Mouse (Mus musculus): ENCODE data around the gene Snai1. TPM values are rescaled to one million over a fixed set of nuclear protein-coding genes. Genes with fewer than 3 reads are reported as not detected.
A peak's percentile ranks its signal among the peaks of the same experiment; 100 is the strongest.

Gene Snai1
- 6.3 and 8.6 TPM in 2 replicates for polyA plus RNA-seq (2015; fragmentation: Nextera tagmentation; extraction: Ambion mirVana)

DNA sequence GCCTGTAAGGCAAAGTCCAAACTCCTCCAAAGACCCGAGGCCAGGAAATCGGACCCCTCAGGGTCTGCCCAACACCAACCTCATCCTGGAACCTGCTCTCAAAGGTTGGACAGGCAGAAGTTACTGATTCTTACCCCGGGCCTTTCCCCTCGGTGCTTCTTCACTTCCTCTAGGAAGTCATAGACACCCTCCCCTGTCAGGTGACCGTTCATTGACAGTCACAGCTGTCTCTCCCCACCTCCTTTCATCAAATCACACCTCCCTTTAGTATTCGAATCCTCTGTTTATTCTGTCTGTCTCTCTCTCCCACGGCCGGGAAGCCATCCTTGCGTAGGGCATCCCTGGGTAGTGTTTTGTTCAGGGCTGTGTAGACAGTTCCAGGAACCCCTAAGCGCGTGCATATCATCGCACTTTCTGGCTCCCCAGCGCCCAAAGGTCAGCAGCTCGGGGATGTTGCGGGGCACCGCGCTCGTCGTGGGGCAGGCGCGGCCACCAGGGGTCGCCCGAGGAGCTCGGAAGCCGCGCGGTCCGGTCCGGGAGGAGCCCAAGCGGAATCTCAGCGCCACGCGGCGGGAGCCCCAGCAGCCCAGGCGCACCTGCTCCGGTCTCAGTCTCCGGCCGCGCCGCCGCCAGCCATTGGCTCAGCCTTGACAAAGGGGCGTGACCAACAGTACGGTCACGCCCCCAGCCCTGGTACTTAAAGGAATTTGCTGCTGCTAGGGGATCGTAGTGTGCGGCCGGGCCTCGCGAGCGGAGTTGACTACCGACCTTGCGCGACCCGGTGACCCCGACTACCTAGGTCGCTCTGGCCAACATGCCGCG, at the start of gene Snai1:
Gene Snai1 (plus strand): TSS at position 720 of the 822 bp plus-strand sequence.
- peak; percentile 93 for ATAC-seq (ENCODE audit: low FRiP score)
- peak within 1 kb of the TSS; percentile 83 for H3K4me2 ChIP-seq
- WGBS, result under 1% methylated on average over 58 of the region's 58 CpGs
- H3K9me3 ChIP-seq (replicated peaks), result no peaks in the 10 kb centered on the region
- H3K27ac ChIP-seq (replicated peaks), result no peak within 1 kb of the TSS
- H3K4me1 ChIP-seq, result peaks cover 30% of the 10 kb centered on the region
- H3K4me3 ChIP-seq (replicated peaks), result peak within 1 kb of the TSS; percentile 46
- H3K27me3 ChIP-seq (replicated peaks), result peaks cover 40% of the 10 kb centered on the region
- no peaks in the 10 kb centered on the region for H3K36me3 ChIP-seq
- peak within 1 kb of the TSS; percentile 57 for H3K9ac ChIP-seq (replicated peaks)

GRCm38 (mm10) chr2:167490813-167491525, 47.0 kb upstream of the Snai1 start:
- WGBS, result 80% methylated on average over 4 of the region's 4 CpGs
- ATAC-seq (ENCODE audit: low FRiP score), result 0 out of 2 replicates have a peak, but pooled peaks have one; percentile 2

DNA sequence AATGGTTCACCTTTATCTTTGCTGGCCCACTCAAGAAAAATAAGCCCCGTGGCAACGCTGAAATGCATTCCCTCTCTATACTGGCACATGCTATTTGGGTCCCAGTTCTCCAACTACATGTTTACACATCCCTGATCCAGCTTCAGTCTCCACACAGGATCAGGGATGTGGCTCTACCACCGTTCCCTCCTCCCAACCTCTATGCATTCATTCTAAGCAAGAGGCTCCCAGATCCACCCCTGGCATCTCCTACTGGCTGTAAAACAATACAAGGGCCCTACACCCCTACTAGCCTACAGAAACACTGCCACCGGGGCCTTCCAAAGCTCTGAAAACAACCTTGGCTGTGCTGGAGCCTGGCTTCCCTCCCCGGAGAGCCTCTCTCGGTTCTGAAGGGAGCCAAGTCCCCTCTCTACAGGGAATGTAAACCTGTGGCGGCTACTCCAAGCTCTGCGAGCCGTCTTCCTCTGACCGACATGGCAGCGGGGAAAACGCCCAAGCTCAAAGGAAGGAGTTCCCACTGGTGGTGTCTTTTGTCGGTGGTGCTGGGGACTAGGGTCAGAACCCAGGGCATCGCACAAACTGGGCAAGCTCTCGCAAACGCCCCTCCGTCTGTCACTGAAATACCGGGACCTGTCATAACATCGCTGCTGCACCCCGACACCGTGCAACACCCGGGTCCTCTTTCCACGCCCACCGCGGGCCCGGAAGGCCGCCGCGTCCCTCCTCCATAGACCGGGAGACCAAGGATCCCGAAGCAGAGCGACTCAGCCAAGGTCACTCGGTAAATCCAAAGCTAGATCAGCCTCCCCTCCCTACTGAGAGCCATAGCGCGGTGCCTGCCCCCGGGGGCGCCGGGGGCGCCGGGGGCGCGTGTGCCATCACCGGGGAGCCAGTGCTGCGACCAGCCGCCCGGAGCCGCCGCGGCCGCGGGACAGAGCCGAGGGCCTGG, 46.0 kb upstream of the Snai1 start, which contains the start of gene Rnf114:
Gene Rnf114 (plus strand): TSS at position 889 of the 952 bp plus-strand sequence.
- peak within 1 kb of the TSS; percentile 96 for H3K4me2 ChIP-seq
- peak within 1 kb of the TSS; percentile 100 for H3K4me3 ChIP-seq (replicated peaks)
- ATAC-seq (ENCODE audit: low FRiP score), result no peak
- H3K27me3 ChIP-seq (replicated peaks), result no peaks in the 10 kb centered on the region
- 3% methylated on average over 52 of the region's 52 CpGs for WGBS
- H3K27ac ChIP-seq (replicated peaks), result peak within 1 kb of the TSS; percentile 99
- peak within 1 kb of the TSS; percentile 98 for H3K9ac ChIP-seq (replicated peaks)
- peaks cover 52% of the 10 kb centered on the region for H3K4me1 ChIP-seq
- no peaks in the 10 kb centered on the region for H3K9me3 ChIP-seq (replicated peaks)
- peaks cover 8% of the 10 kb centered on the region for H3K36me3 ChIP-seq

More at GRCm38 (mm10) chr2:167490813-167491525, 47.0 kb upstream of the Snai1 start:
- Histone ChIP-seq H3K27me3 (replicated peaks) (no peaks in the 10 kb centered on the region), H3K9ac (replicated peaks) (peak overlapping the region; percentile 98), H3K36me3 (peaks cover 8% of the 10 kb centered on the region), H3K27ac (replicated peaks) (peak overlapping the region; percentile 99), H3K9me3 (replicated peaks) (no peaks in the 10 kb centered on the region), H3K4me1 (peaks cover 62% of the 10 kb centered on the region), H3K4me3 (replicated peaks) (peak overlapping the region; percentile 100), H3K4me2 (peak overlapping the region; percentile 96)

- Histone ChIP-seq H3K9ac (replicated peaks) (peak within 1 kb of the TSS; percentile 98), H3K4me1 (peaks cover 44% of the 10 kb centered on the region), H3K27me3 (replicated peaks) (no peaks in the 10 kb centered on the region), H3K36me3 (peaks cover 3% of the 10 kb centered on the region; the same call in 1 of the 2 replicates), H3K4me3 (replicated peaks) (peak within 1 kb of the TSS; percentile 100), H3K9me3 (replicated peaks) (no peaks in the 10 kb centered on the region), H3K27ac (replicated peaks) (peak within 1 kb of the TSS; percentile 99), H3K4me2 (peak within 1 kb of the TSS; percentile 96)
- peak; percentile 85 for ATAC-seq (ENCODE audit: low FRiP score)
- WGBS, result 3% methylated on average over 63 of the region's 63 CpGs
Observed at GRCm38 (mm10) chr2:167492713-167493636, 45.0 kb upstream of the Snai1 start, which contains the start of gene Spata2. Gene Spata2 (minus strand): TSS chr2:167492887.

DNA sequence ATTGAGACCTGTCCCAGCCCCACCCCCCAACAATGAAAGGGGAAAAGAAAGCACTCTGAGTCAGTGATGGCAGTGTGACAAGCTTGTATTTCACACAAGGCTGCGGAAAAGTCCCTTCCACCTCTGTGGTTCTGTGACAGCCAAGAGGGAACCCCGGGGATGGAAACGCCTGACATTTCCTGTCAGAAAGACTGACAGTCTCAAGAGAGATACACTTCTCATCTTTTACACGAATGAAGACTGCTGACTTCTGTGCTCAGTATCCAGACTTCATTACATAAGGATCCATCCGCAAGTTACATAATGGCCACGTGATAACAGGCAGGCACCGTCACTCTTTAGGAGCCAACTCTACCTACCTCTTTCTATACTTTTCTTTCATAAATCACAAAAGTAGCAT, 41.6 kb upstream of the Snai1 start:
- 88% methylated on average over 7 of the region's 7 CpGs for WGBS
- H3K9me3 ChIP-seq (replicated peaks), result no peaks in the 10 kb centered on the region
- no peak for ATAC-seq (ENCODE audit: low FRiP score)

DNA sequence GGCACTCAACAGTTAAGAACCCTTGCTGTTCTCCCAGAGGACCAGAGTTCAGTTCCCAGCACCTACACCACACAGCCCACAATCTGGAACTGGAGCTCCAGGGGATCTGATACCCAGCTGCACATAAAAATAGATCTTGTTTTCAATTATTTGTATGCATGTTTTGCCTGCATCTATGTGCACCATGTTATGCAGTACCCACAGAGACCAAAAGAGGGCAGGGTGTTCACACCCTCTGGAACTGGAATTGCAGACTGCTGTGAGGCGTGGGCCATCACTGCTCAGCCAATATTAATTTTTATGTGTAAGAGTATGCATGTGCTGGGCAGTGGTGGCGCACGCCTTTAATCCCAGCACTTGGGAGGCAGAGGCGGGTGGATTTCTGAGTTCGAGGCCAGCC, 40.7 kb upstream of the Snai1 start:
- no peak for ATAC-seq (ENCODE audit: low FRiP score)
- H3K4me3 ChIP-seq (replicated peaks), result no peak overlapping the region
- H3K9ac ChIP-seq (replicated peaks), result no peak overlapping the region
- H3K4me2 ChIP-seq, result no peak overlapping the region
- H3K4me1 ChIP-seq, result peaks cover 7% of the 10 kb centered on the region
- 75% methylated on average over 5 of the region's 5 CpGs for WGBS
- H3K36me3 ChIP-seq, result peaks cover 3% of the 10 kb centered on the region; the same call in 1 of the 2 replicates
- H3K27ac ChIP-seq (replicated peaks), result no peak overlapping the region
- no peaks in the 10 kb centered on the region for H3K27me3 ChIP-seq (replicated peaks)
- no peaks in the 10 kb centered on the region for H3K9me3 ChIP-seq (replicated peaks)

More for the DNA sequence above, 41.6 kb upstream of the Snai1 start:
- no peak overlapping the region for H3K27ac ChIP-seq (replicated peaks)
- no peak overlapping the region for H3K4me3 ChIP-seq (replicated peaks)
- no peaks in the 10 kb centered on the region for H3K27me3 ChIP-seq (replicated peaks)
- peaks cover 3% of the 10 kb centered on the region; the same call in 1 of the 2 replicates for H3K36me3 ChIP-seq
- H3K9ac ChIP-seq (replicated peaks), result no peak overlapping the region
- no peak overlapping the region for H3K4me2 ChIP-seq
- H3K4me1 ChIP-seq, result peaks cover 14% of the 10 kb centered on the region

- ATAC-seq (ENCODE audit: low FRiP score), result peak; percentile 50; the same call in 1 of the 2 replicates
- Histone ChIP-seq H3K4me3 (replicated peaks) (peak overlapping the region; percentile 96), H3K4me1 (peaks cover 42% of the 10 kb centered on the region), H3K36me3 (peaks cover 9% of the 10 kb centered on the region; the same call in 1 of the 2 replicates), H3K9me3 (replicated peaks) (no peaks in the 10 kb centered on the region), H3K27me3 (replicated peaks) (no peaks in the 10 kb centered on the region), H3K4me2 (peak overlapping the region; percentile 89), H3K9ac (replicated peaks) (peak overlapping the region; percentile 91; the same call in 1 of the 2 replicates), H3K27ac (replicated peaks) (peak overlapping the region; percentile 88)
- 51% methylated on average over 13 of the region's 13 CpGs for WGBS
Observed at GRCm38 (mm10) chr2:167502554-167503252, 35.3 kb upstream of the Snai1 start.

GRCm38 (mm10) chr2:167503253-167503895, 34.6 kb upstream of the Snai1 start:
- WGBS, result under 1% methylated on average over 85 of the region's 85 CpGs
- Histone ChIP-seq H3K36me3 (peaks cover 15% of the 10 kb centered on the region; the same call in 1 of the 2 replicates), H3K4me1 (peaks cover 42% of the 10 kb centered on the region), H3K4me3 (replicated peaks) (peak overlapping the region; percentile 96), H3K27me3 (replicated peaks) (no peaks in the 10 kb centered on the region), H3K4me2 (peak overlapping the region; percentile 89), H3K9ac (replicated peaks) (peak overlapping the region; percentile 91), H3K27ac (replicated peaks) (peak overlapping the region; percentile 88), H3K9me3 (replicated peaks) (no peaks in the 10 kb centered on the region)
- peak; percentile 90 for ATAC-seq (ENCODE audit: low FRiP score)

DNA sequence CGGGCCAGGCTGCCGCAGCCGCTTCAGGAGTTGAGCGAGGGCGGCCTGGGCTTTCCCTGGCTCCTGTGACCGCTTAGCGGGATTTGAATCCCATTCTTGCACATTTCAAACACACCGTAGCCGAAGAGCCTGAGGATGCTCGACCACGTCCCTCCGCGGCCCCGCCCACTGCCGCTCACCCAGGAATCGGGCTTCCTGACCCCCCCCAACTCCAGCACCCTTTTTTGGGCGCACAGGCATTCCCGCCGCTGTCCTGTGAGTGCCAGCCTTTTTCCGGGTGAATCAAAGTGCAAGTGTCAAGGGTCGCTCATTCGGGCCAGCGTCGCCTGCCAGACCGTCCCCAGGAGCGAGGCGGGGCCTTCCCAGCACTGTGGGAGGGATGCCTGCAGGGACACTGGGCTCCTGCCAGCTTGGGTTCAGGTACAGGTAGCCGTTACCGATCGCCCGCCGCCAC, 34.1 kb upstream of the Snai1 start:
- Histone ChIP-seq H3K27ac (replicated peaks) (peak overlapping the region; percentile 88), H3K4me1 (peaks cover 42% of the 10 kb centered on the region), H3K36me3 (peaks cover 20% of the 10 kb centered on the region), H3K4me2 (peak overlapping the region; percentile 89), H3K9me3 (replicated peaks) (no peaks in the 10 kb centered on the region), H3K27me3 (replicated peaks) (no peaks in the 10 kb centered on the region), H3K9ac (replicated peaks) (peak overlapping the region; percentile 91), H3K4me3 (replicated peaks) (peak overlapping the region; percentile 96)
- ATAC-seq (ENCODE audit: low FRiP score), result peak; percentile 33
- under 1% methylated on average over 32 of the region's 32 CpGs for WGBS

Data from neural tube, embryonic 15.5 days (tissue).